Mouse (Mus musculus) cerebellum, postnatal 4 days (tissue): ENCODE data around the gene Grrp1.
"Not testable (repeated sequence)": the region's sequence is repeated elsewhere in the genome, so short reads cannot be mapped to it uniquely, and the experiment has no call there.

Experiments used
- DNase-seq, 2 experiments: peaks; one replicate each; pipeline ENCODE4 v3.0.0; 2022; ENCODE audit warnings: low spot score in 2 of 2, mixed read lengths in 1 of 2

Grrp1 gene

DNA sequence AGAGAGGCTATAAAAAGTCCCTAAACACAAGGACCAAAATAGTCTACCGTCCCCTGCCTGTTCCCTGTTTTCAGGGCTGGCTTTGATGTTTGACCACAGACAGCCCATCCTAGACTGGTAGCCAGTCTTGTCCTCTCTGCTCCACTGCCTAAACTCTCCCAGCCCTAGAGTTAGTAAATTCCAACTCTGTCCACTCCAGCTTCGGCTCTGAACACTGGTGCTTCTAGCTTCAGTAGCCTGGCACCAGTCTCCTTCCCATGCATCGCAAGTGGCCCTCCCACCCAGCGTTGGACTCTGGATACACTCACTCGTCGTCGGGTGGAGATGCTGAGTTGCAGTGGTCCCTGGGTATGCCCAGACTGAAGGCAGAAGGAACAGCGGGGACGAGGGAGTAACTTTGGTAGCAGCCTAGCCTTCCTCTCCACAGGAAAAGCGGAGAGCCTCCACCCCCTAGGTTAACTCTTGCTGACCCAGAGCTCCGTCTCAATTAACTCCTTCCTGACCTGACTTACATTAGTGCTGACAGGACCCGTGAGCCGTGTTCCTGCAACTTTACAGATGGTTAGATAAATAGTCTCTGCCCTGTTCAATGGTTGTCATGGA, at the start of gene Grrp1:
Grrp1 (minus strand) TSS at position 385 of the 603 bp plus-strand sequence.
- DNase-seq: no peak

- DNase-seq: no peak
Measured at GRCm38 (mm10) chr4:134302084-134302483, 48.2 kb upstream of the Grrp1 start.

DNA sequence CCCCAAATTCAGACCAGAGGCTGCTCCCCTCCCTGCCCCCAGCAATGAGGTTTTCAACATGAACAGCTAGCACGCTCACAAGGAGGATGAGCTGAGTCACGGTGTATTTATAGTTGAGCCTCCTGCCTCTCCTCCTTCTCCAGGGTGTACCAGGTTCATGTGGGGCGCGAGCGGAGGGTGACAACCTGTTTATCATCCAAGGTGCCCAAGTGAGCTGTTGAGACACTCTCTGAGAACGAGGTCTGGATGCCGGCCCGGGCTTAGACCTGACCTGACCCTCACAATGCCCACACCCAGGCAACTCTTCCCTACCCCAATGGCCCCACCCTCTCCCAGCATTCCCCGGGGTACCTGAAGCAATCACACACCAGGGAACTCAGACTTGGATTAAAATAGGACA, 46.4 kb upstream of the Grrp1 start:
- DNase-seq: no peak

- DNase-seq: no peak
Measured at GRCm38 (mm10) chr4:134299498-134299810, 45.5 kb upstream of the Grrp1 start.

- no peak for DNase-seq
Measured at GRCm38 (mm10) chr4:134298626-134299497, 45.0 kb upstream of the Grrp1 start.

- DNase-seq: no peak
Measured at GRCm38 (mm10) chr4:134297369-134297768, 43.5 kb upstream of the Grrp1 start.

GRCm38 (mm10) chr4:134296523-134296922, 42.6 kb upstream of the Grrp1 start:
- DNase-seq: no peak

- not testable (repeated sequence) for DNase-seq
Measured at GRCm38 (mm10) chr4:134296096-134296495, 42.2 kb upstream of the Grrp1 start.

GRCm38 (mm10) chr4:134293692-134294163, 39.8 kb upstream of the Grrp1 start:
- no peak for DNase-seq

DNA sequence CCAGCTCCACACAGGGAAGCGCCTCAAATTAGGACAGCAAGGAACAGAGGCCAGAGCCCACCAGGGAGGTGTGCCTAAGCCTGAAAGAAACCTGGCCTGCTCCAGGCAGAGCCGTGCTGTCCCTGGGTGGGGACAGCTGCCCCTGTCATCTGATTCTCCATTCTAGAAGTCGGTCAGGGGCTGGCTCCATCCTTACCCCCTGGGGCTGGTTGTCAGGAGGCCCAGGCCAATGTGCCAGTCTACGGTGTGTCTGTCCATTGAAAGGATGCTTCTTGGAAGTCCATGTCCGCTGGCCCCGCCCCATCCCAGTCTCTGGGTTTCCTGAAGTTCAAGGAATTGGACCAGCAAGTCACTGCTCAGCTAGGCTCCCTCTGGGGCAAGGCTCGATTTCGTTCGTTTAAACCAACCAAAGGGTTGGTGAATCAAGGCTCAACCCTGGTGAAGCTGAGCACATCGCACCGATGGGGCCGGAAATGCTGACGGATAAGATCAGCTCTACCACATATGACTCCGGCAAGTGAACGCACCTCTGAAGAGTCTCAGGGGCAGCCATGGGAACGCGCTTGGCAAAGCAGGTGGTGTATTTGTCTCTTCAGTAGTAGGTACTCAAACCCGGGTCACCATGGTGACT, 39.3 kb upstream of the Grrp1 start:
- no peak for DNase-seq

DNA sequence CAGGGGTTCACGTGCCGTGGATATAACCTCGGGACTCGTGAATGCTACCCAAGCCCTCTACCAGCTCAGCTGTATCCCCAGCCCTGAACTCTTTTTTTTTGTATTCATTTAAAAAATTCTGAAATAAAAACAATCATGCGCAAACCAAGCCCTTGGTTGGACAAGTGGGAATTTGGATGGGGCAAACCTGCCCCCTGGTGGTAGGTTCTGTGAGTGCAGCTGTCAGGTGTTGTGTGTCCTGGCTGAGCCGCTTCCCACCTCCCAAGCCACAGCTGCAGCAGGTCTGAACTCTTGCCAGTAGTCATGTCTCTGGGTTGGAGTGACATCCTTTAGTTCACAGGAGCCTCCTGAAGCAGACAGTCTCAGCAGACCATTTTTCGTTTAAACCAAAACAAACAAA, 38.2 kb upstream of the Grrp1 start:
- DNase-seq: peak; percentile 62 to 77

DNA sequence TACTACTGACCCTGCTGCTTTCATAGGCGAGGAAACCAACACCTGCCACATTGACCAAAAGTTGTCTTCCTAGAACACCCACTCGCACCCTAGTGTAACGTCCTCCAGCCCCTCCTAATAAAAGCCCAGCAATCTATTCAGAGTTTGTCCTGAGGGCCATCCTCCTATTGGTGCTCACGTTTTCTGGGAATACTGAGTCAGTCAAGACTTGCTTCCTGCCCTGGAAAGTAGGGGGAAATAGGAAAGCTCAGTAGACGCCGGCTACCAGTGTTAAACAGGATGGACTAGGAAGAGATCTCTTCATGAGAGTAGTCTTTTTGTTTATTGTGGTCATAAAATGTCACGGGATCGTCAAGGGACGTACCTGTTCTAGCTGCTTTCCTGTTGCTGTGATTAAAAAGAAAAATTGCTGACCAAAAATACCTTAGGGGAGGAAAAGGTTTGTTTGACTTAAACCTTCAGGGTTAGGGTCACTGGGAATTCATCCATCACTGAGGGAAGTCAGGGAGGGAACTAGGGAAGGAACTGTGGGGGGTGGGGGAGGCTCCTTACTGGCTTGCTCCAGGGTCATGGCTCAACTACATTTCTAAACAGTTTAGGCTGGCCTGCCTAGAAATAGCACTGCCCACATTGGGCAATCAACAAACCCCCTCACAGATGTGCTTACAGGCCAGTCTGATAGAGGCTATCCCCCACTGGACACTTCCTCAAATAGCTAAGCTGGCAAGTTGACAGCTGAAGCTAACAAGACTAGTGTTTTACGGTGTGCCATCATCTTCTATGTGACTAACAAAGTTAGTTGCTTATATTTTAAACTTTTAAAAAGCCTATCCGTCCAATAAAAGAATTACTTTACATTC, 34.7 kb upstream of the Grrp1 start:
- DNase-seq: no peak

GRCm38 (mm10) chr4:134287575-134288025, 33.7 kb upstream of the Grrp1 start, which contains the start of gene Pdik1l:
TSS of gene Pdik1l (minus strand) at chr4:134287895.
- peak; percentile 46 to 72 for DNase-seq

DNA sequence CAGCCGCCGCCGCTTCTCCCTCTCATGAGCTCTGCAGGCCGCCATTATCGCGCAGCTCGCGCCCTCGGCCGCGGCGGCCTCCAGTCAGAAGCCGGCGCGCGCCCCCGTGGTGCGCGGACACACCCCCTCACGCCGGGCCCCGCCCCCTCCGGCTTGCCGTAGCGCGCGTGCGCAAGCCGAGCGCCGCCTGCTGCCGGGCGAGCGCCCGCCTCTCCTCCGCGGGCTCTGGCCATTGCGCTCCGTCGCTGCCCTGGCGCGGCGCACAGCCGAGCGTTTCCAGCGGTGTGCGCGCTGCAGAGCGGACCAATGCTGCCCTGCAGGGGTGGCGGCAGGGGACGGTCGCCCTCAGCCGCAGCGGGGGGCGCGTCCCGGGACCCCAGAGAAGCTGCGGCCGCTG, 33.3 kb upstream of the Grrp1 start:
- peak; percentile 97 to 99 for DNase-seq

GRCm38 (mm10) chr4:134286226-134287167, 32.6 kb upstream of the Grrp1 start:
- no peak for DNase-seq

GRCm38 (mm10) chr4:134284942-134285341, 31.0 kb upstream of the Grrp1 start:
- no peak for DNase-seq

- no peak for DNase-seq
Measured at GRCm38 (mm10) chr4:134273417-134274345, 19.8 kb upstream of the Grrp1 start.

DNA sequence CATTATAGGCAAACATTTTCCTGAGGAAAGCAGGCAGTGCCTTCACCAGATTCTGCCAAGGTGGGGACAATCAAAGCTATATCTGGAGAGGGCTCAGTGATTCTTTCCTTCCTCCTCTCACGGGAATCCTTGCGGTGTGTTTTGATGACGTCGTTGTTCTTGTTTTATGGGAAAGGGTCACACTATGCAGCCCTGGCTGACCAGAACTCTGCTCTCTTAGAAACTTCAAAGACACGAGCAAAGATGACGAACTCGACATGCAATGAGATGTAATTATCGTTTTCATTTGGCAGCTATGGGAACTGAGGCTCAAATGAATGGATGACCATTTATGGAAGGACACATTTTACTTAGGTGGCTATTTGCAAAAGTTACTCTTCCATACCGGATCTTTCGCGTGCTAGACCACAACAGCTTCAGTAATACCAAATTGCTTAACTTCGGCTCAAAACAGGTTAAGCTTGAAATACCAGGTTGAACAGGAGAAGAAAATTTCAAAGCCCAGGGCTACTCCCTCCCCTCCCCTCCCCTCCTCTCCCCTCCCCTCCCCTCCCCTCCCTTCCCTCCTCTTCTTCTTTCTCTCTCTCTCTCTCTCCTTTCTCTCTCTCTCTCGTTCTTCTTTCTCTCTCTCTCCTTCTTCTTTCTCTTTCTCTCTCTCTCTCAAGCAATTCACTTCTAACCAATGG, 19.0 kb upstream of the Grrp1 start:
- DNase-seq: no peak

GRCm38 (mm10) chr4:134271979-134272378, 18.1 kb upstream of the Grrp1 start:
- DNase-seq: no peak
